In the genomic region with DNA sequence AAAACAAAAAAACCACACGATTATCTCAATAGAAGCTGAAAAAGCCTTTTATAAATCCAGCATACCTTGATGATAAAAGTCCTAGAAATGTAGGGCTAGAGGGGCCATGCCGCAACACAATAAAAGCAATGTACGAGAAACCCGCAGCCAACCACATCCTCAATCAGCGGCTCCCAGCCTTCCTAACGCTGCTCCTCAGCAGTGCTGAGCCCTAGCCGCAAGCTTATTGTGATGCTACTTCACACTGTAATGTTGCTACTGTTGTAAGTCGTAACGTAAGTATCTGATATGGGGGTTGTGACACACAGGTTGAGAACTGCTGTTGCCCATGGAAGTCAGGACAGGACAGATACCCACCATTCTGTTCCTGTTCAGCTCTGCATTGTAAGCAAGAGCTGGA, we compare ENCODE assay signal across 22 mouse cellular contexts. TPM values are rescaled to one million over a fixed set of nuclear protein-coding genes. Genes with fewer than 3 reads are reported as not detected.
A peak's percentile ranks its signal among the peaks of the same experiment; 100 is the strongest.
DNase-seq lines count a peak whose midpoint lies in the region; ATAC-seq and TF ChIP-seq lines count a peak whose summit lies in the region.
"Had no signal": no experiment of that assay in that cellular context is flagged by ENCODE, and none has a peak within 500 bp of the region (broad histone marks: within the 10 kb centered on the region; RNA-seq: fewer than 3 reads in every experiment).

No protein-coding gene starts in this region.

- TF ChIP-seq CTCF in thymus, adult 2 months (IDR thresholded peaks at IDR 0.05; ENCODE audit: borderline replicate concordance, control insufficient read depth, extremely low read depth, insufficient read depth, low read length, poor library complexity), result no peak

- DNase-seq in thymus, postnatal 14 days, result peak; percentile 14
- DNase-seq in thymus, adult 2 months, result no peak
- DNase-seq in naive thymus-derived CD4-positive, alpha-beta T cell, adult 2 months (ENCODE audit: low read depth), result peak; percentile 54
- no peak for DNase-seq in urinary bladder, postnatal 14 days (ENCODE audit: low spot score)
- no peak for DNase-seq in urinary bladder, adult 18-20 months (ENCODE audit: low spot score in 2 of 2)
- DNase-seq in urinary bladder, postnatal 4 days (ENCODE audit: low spot score in 2 of 2), result no peak
- DNase-seq: adrenal gland, adult 2 months; adrenal gland, postnatal 25 days; cerebellum, adult 18-20 months; cerebellum, adult 9-11 months; cerebellum, postnatal 36 days; forebrain, postnatal 0 days; gastrocnemius, postnatal 14 days; heart, postnatal 36 days had no signal

- ATAC-seq in common myeloid progenitor, adult 5-6 weeks (replicated peaks; ENCODE audit: low read depth, poor library complexity, severe bottlenecking), result 0 out of 2 replicates have a peak, but pooled peaks have one; percentile 36
- ATAC-seq: CD4-positive, CD25-positive, alpha-beta regulatory T cell, adult 4 months; forebrain, embryonic 13.5 days; forebrain, postnatal 0 days; hindbrain, embryonic 16.5 days; Patski had no signal

- TF ChIP-seq POLR2A in thymus, adult 2 months (IDR thresholded peaks at IDR 0.05; ENCODE audit: control insufficient read depth, extremely low read depth, insufficient read depth, low read length, poor library complexity), result no peak

- no peaks in the 10 kb centered on the region for H3K36me3 ChIP-seq in thymus, adult 2 months (ENCODE audit: control insufficient read depth, insufficient read depth, low read length)

- H3K27ac ChIP-seq in thymus, adult 2 months (ENCODE audit: control insufficient read depth, insufficient read depth, low read length), result no peak overlapping the region
- H3K27ac ChIP-seq: embryonic facial prominence, embryonic 10.5 days; forebrain, embryonic 13.5 days; heart, embryonic 13.5 days; hindbrain, embryonic 12.5 days had no signal

- peaks cover 4% of the 10 kb centered on the region; the same call in 1 of the 2 replicates for H3K4me1 ChIP-seq in thymus, adult 2 months (replicated peaks; ENCODE audit: control insufficient read depth, insufficient read depth, low read length)
- H3K4me1 ChIP-seq: embryonic facial prominence, embryonic 10.5 days; forebrain, embryonic 13.5 days; hindbrain, embryonic 12.5 days had no signal

- WGBS in thymus, adult 2 months, result 55% methylated on average over 9 of the region's 9 CpGs

- no peaks in the 10 kb centered on the region for H3K27me3 ChIP-seq in thymus, adult 2 months (ENCODE audit: control insufficient read depth, insufficient read depth, low read length)
- H3K27me3 ChIP-seq: forebrain, embryonic 13.5 days; heart, embryonic 13.5 days; hindbrain, embryonic 12.5 days; Patski had no signal

- H3K4me3 ChIP-seq in thymus, adult 2 months (ENCODE audit: control insufficient read depth, insufficient read depth, low read length), result no peak overlapping the region
- H3K4me3 ChIP-seq: embryonic facial prominence, embryonic 10.5 days; forebrain, embryonic 13.5 days; heart, embryonic 13.5 days; hindbrain, embryonic 12.5 days had no signal

RNA-seq across cellular contexts. Expression of a gene that starts 12.4 kb away (rescaled TPM):
- polyA plus RNA-seq in thymus, adult 2 months (2012; rRNA removed), result 7.7 and 8.2 TPM in 2 replicates
- 10.1 and 16.9 TPM in 2 replicates for total RNA-seq in common myeloid progenitor, adult 5-6 weeks (2017)

RNA-seq across cellular contexts. Expression of a gene that starts 44.1 kb away (rescaled TPM):
- 8.7 and 9.6 TPM in 2 replicates for polyA plus RNA-seq in thymus, adult 2 months (2012; rRNA removed)
- total RNA-seq in common myeloid progenitor, adult 5-6 weeks (2017), result 2.6 and 4.0 TPM in 2 replicates

Comparison
In these comparisons a context has a peak if more than half of its experiments do, and no peak if none do; other contexts are left out.
1. DNase-seq: peak in thymus, postnatal 14 days (single experiment) and naive thymus-derived CD4-positive, alpha-beta T cell, adult 2 months (single experiment); none in thymus, adult 2 months (single experiment), urinary bladder, postnatal 14 days (single experiment), urinary bladder, adult 18-20 months (0 of 2) and urinary bladder, postnatal 4 days (0 of 2).